Mouse (Mus musculus) hindbrain, embryonic 13.5 days (tissue): Measurements from ENCODE around the gene Scimp. TPM values are rescaled to one million over a fixed set of nuclear protein-coding genes. Genes with fewer than 3 reads are reported as not detected.

Source experiments
- ATAC-seq: fragments of 200-750 bp; cut with Nextera tagmentation; 2 replicates; pipeline ENCODE4 v1.8.0; 2017; ENCODE audit warnings: moderate TSS enrichment; ENCODE audit not compliant: low FRiP score
- H3K27ac ChIP-seq: fragments of 300-500 bp; sonication (generic); 2 replicates; pipeline ENCODE4 v1.5.1; 2015; ENCODE audit warnings: inconsistent platforms, mild to moderate bottlenecking, moderate library complexity
- H3K27me3 ChIP-seq: fragments of 300-500 bp; sonication (generic); 2 replicates; pipeline ENCODE4 v1.6.1; 2015; ENCODE audit warnings: mild to moderate bottlenecking, inconsistent platforms
- H3K36me3 ChIP-seq: fragments of 300-500 bp; sonication (generic); 2 replicates; pipeline ENCODE4 v1.6.1; 2015; ENCODE audit warnings: mild to moderate bottlenecking, inconsistent platforms
- H3K4me1 ChIP-seq: fragments of 300-500 bp; sonication (generic); replicated peaks from 2 replicates; pipeline ENCODE4 v1.6.1; 2015; ENCODE audit warnings: inconsistent platforms
- H3K4me2 ChIP-seq: fragments of 300-500 bp; sonication (generic); 2 replicates; pipeline ENCODE4 v1.6.1; 2015; ENCODE audit warnings: inconsistent platforms, mild to moderate bottlenecking, moderate library complexity
- H3K4me3 ChIP-seq: fragments of 300-500 bp; sonication (generic); 2 replicates; pipeline ENCODE4 v1.5.1; 2015; ENCODE audit warnings: mild to moderate bottlenecking, inconsistent platforms
- H3K9ac ChIP-seq: fragments of 300-500 bp; sonication (generic); 2 replicates; pipeline ENCODE4 v1.6.1; 2015; ENCODE audit warnings: mild to moderate bottlenecking, inconsistent platforms
- H3K9me3 ChIP-seq: fragments of 300-500 bp; sonication (generic); 2 replicates; pipeline ENCODE4 v1.6.1; 2016; ENCODE audit warnings: inconsistent platforms
- WGBS: fragments of 180-500 bp; shearing (Covaris S2); methylation state at CpG from one replicate; pipeline ENCODE4 v1.1.7; 2015; 5-methylcytosine and 5-hydroxymethylcytosine counted together
- polyA plus RNA-seq: library from polyadenylated mRNA; unstranded; fragments of >200 nt; fragmentation: Nextera tagmentation; extraction: Ambion mirVana; gene quantifications from 2 replicates; pipeline ENCODE4 v1.2.1, GENCODE M21; 2015

The Scimp gene
- polyA plus RNA-seq, 1 experiment from 2014 or later, result 0.30 TPM

- Histone ChIP-seq H3K27me3 (peaks cover 6% of the 10 kb centered on the region; the same call in 1 of the 2 replicates), H3K4me3 (no peak overlapping the region), H3K36me3 (no peaks in the 10 kb centered on the region), H3K27ac (no peak overlapping the region), H3K4me2 (no peak overlapping the region), H3K9ac (no peak overlapping the region), H3K9me3 (no peaks in the 10 kb centered on the region), H3K4me1 (no peaks in the 10 kb centered on the region)
- WGBS, result 11% methylated on average over 7 of the region's 7 CpGs
- ATAC-seq, result no peak
These were observed 56.7 kb downstream of the Scimp start for GRCm38 (mm10) chr11:70755645-70756044.

- Histone ChIP-seq H3K9me3 (no peaks in the 10 kb centered on the region), H3K27ac (no peak overlapping the region), H3K36me3 (no peaks in the 10 kb centered on the region), H3K9ac (no peak overlapping the region), H3K27me3 (peaks cover 6% of the 10 kb centered on the region; the same call in 1 of the 2 replicates), H3K4me1 (no peaks in the 10 kb centered on the region), H3K4me3 (no peak overlapping the region), H3K4me2 (no peak overlapping the region)
- no peak for ATAC-seq
- WGBS, result 66% methylated on average over 7 of the region's 7 CpGs
These were observed 57.4 kb downstream of the Scimp start for GRCm38 (mm10) chr11:70754958-70755357.

- H3K27ac ChIP-seq, result no peak overlapping the region
- H3K9ac ChIP-seq, result no peak overlapping the region
- peaks cover 6% of the 10 kb centered on the region; the same call in 1 of the 2 replicates for H3K27me3 ChIP-seq
- no peak overlapping the region for H3K4me2 ChIP-seq
- no peak for ATAC-seq
- no peak overlapping the region for H3K4me3 ChIP-seq
- H3K4me1 ChIP-seq, result no peaks in the 10 kb centered on the region
- WGBS, result 64% methylated on average over 4 of the region's 4 CpGs
- H3K9me3 ChIP-seq, result no peaks in the 10 kb centered on the region
- no peaks in the 10 kb centered on the region for H3K36me3 ChIP-seq
These were observed 57.9 kb downstream of the Scimp start for GRCm38 (mm10) chr11:70754476-70754875.

DNA sequence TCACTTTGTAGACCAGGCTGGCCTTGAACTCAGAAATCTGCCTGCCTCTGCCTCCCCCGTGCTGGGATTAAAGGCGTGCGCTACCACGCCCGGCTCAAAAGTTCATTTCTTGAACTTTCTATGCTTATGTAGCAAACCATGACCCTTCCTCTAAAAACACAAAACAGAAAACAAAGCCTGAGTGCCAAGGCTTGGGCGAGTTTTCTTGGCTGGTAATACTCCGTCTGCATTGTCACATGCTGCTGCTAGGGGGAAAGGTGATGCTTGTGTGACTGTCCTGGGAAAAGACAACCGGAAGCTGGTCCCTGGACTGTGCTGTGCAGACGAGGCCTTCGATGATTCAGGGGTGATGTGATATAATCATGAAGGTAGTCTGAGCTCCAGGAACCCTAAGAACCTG is 59.2 kb downstream of the Scimp start:
- no peak overlapping the region for H3K4me3 ChIP-seq
- H3K9ac ChIP-seq, result no peak overlapping the region
- no peaks in the 10 kb centered on the region for H3K9me3 ChIP-seq
- ATAC-seq, result no peak
- no peaks in the 10 kb centered on the region for H3K4me1 ChIP-seq
- H3K36me3 ChIP-seq, result no peaks in the 10 kb centered on the region
- no peak overlapping the region for H3K4me2 ChIP-seq
- no peak overlapping the region for H3K27ac ChIP-seq
- 93% methylated on average over 10 of the region's 10 CpGs for WGBS
- peaks cover 6% of the 10 kb centered on the region; the same call in 1 of the 2 replicates for H3K27me3 ChIP-seq

GRCm38 (mm10) chr11:70752337-70753017 is 59.9 kb downstream of the Scimp start:
- Histone ChIP-seq H3K4me2 (no peak overlapping the region), H3K9me3 (no peaks in the 10 kb centered on the region), H3K27me3 (peaks cover 6% of the 10 kb centered on the region; the same call in 1 of the 2 replicates), H3K4me1 (no peaks in the 10 kb centered on the region), H3K36me3 (no peaks in the 10 kb centered on the region), H3K27ac (no peak overlapping the region), H3K9ac (no peak overlapping the region), H3K4me3 (no peak overlapping the region)
- 90% methylated on average over 4 of the region's 4 CpGs for WGBS
- ATAC-seq, result no peak

DNA sequence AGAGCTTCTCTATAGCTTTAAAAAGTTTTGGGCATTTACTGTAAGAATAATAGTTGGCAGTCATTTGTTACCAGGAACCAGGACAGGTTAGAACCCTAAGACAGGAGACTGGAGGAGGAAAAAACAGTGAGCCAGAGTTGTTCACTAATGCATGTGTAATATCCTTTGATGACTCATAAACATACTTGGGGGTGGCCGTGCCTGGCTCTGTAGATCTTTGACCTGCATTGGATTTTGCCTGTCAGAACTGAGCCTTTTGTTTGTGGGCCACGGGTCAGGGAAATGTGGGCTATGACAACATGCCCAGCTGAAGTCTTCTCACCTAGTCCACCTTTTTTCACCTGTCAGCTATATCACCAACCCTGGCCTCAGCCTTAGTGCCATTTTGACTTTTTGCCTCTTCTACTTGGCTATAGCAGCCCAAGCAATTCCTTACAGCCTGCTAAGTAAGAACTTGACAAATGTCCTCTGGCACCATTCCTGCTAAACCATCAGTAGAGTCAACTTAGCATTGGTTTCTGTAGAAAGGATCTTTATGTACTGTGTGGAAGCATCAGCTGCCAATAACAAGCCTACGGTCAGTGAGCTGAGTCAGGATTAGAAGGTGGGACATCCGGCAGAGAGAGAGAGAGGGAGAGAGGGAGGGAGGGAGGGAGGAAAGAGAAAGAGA is 64.4 kb downstream of the Scimp start:
- WGBS, result 92% methylated on average over 4 of the region's 4 CpGs
- H3K4me2 ChIP-seq, result no peak overlapping the region
- H3K36me3 ChIP-seq, result no peaks in the 10 kb centered on the region
- no peak overlapping the region for H3K4me3 ChIP-seq
- H3K27ac ChIP-seq, result no peak overlapping the region
- ATAC-seq, result no peak
- no peaks in the 10 kb centered on the region for H3K9me3 ChIP-seq
- peaks cover 2% of the 10 kb centered on the region; the same call in 1 of the 2 replicates for H3K4me1 ChIP-seq
- no peaks in the 10 kb centered on the region for H3K27me3 ChIP-seq
- no peak overlapping the region for H3K9ac ChIP-seq

DNA sequence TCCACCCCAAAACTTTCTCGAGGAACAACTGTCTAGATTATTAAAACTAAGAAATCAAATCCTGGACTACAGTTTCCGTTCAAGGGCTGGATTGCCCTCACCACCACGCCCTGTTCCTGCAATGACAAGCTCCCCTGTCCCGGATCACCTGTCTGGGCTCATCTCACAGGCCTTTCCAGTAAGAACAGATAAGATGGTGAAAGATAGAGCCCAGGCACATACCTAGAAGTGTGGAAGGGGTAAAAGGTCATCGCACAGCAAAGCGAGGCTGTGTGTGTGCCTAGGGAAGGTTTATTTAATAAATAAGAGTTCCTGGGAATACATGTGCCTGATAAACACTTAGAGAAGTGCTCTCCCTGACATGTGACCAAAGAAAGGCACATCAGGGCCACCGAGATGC is 66.8 kb downstream of the Scimp start:
- no peak overlapping the region for H3K4me3 ChIP-seq
- no peak overlapping the region for H3K9ac ChIP-seq
- no peak overlapping the region for H3K27ac ChIP-seq
- no peaks in the 10 kb centered on the region for H3K9me3 ChIP-seq
- H3K36me3 ChIP-seq, result no peaks in the 10 kb centered on the region
- H3K27me3 ChIP-seq, result no peaks in the 10 kb centered on the region
- H3K4me1 ChIP-seq, result peaks cover 3% of the 10 kb centered on the region; the same call in 1 of the 2 replicates
- WGBS, result 90% methylated on average over 7 of the region's 7 CpGs
- no peak for ATAC-seq
- H3K4me2 ChIP-seq, result no peak overlapping the region

DNA sequence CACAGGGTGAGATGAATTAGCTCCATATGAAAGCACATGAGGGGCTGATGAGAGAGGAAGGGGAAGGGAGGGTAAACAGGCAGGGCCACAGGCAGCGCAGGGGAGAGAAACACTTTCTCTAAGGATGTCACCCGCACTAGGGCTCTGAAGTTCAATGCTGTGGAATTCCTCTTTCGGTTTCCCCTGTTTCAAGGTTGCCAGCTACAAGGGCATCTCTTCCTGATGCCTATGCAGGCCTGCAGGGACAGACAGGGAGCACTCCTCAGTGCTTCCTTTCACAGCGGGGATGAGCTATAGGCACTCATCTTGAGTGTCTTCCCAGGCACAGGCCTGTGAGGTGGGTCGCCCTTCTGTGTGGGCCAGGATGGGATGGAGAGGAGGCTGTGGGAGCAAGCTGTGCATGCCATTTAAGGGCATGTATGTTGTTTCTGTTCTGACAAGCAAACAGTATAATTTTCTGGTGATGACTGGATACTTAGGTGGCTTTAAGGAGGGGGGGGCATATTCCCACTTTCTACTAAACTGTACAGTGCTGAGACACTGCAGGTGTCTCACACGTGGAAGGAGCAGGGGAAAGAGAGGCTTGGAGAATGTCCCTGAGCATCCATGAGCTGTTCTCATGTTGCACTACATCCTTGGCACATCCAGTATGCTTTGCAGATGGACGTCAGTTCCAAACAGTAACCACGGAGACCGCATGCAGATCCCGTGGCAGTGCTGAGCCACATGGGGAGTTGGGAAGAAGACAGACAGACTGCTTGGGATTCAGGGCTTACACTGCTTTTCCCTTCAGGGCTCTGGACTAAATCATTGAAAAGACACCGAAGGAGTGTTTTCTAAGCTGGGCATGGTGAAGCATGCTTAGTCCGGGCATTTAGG is 69.6 kb downstream of the Scimp start:
- Histone ChIP-seq H3K36me3 (no peaks in the 10 kb centered on the region), H3K27ac (no peak overlapping the region), H3K9ac (no peak overlapping the region), H3K9me3 (no peaks in the 10 kb centered on the region), H3K4me3 (no peak overlapping the region), H3K4me2 (no peak overlapping the region), H3K4me1 (peaks cover 3% of the 10 kb centered on the region; the same call in 1 of the 2 replicates), H3K27me3 (no peaks in the 10 kb centered on the region)
- ATAC-seq, result no peak
- 76% methylated on average over 12 of the region's 12 CpGs for WGBS

- no peaks in the 10 kb centered on the region for H3K9me3 ChIP-seq
- no peak overlapping the region for H3K9ac ChIP-seq
- no peaks in the 10 kb centered on the region for H3K36me3 ChIP-seq
- WGBS, result 86% methylated on average over 7 of the region's 7 CpGs
- H3K4me3 ChIP-seq, result no peak overlapping the region
- H3K4me1 ChIP-seq, result peaks cover 3% of the 10 kb centered on the region; the same call in 1 of the 2 replicates
- H3K27me3 ChIP-seq, result no peaks in the 10 kb centered on the region
- H3K27ac ChIP-seq, result no peak overlapping the region
- ATAC-seq, result no peak
- H3K4me2 ChIP-seq, result no peak overlapping the region
These were observed 70.3 kb downstream of the Scimp start for GRCm38 (mm10) chr11:70742117-70742516.

GRCm38 (mm10) chr11:70741603-70742002 is 70.8 kb downstream of the Scimp start:
- peaks cover 3% of the 10 kb centered on the region; the same call in 1 of the 2 replicates for H3K4me1 ChIP-seq
- no peak for ATAC-seq
- H3K27ac ChIP-seq, result no peak overlapping the region
- H3K4me2 ChIP-seq, result no peak overlapping the region
- no peaks in the 10 kb centered on the region for H3K9me3 ChIP-seq
- no peak overlapping the region for H3K4me3 ChIP-seq
- no peaks in the 10 kb centered on the region for H3K27me3 ChIP-seq
- 92% methylated on average over 3 of the region's 3 CpGs for WGBS
- H3K9ac ChIP-seq, result no peak overlapping the region
- no peaks in the 10 kb centered on the region for H3K36me3 ChIP-seq
